Mouse (Mus musculus) small intestine, adult 2 months (tissue): ENCODE results near the gene Patz1. TPM values are rescaled to one million over a fixed set of nuclear protein-coding genes. Genes with fewer than 3 reads are reported as not detected.

Experiments
- H3K27ac ChIP-seq: fragments of 200-500 bp; 2 replicates; pipeline ENCODE4 v1.5.1; 2012; ENCODE audit warnings: low read depth, low read length, control low read depth, inconsistent platforms; ENCODE audit not compliant: insufficient read depth
- H3K27me3 ChIP-seq: fragments of 200-500 bp; 2 replicates; pipeline ENCODE4 v1.6.1; 2012; ENCODE audit warnings: mild to moderate bottlenecking, moderate library complexity, low read length, inconsistent platforms; ENCODE audit not compliant: control insufficient read depth, insufficient read depth
- H3K36me3 ChIP-seq: fragments of 200-500 bp; 2 replicates; pipeline ENCODE4 v1.6.1; 2012; ENCODE audit warnings: mild to moderate bottlenecking, low read length, control low read depth, inconsistent platforms; ENCODE audit not compliant: control insufficient read depth, insufficient read depth
- H3K4me1 ChIP-seq: fragments of 200-500 bp; 2 replicates; pipeline ENCODE4 v1.6.1; 2012; ENCODE audit warnings: low read length, inconsistent platforms, mixed read lengths; ENCODE audit not compliant: control insufficient read depth, insufficient read depth, insufficient read length
- H3K4me3 ChIP-seq: fragments of 200-500 bp; 2 replicates; pipeline ENCODE4 v1.5.1; 2012; ENCODE audit warnings: low read depth, mild to moderate bottlenecking, control low read depth, inconsistent platforms, low read length, moderate library complexity
- CTCF ChIP-seq: fragments of 200-500 bp; IDR thresholded peaks from 2 replicates; pipeline ENCODE4 v1.5.1; 2012; ENCODE audit warnings: low read depth, mild to moderate bottlenecking, control low read depth, inconsistent platforms, low read length, moderate library complexity, mixed read lengths; ENCODE audit not compliant: insufficient replicate concordance, insufficient read length; ENCODE audit errors: extremely low read depth
- POLR2A ChIP-seq: fragments of 200-500 bp; IDR thresholded peaks from 2 replicates; pipeline ENCODE4 v1.6.1; 2012; ENCODE audit warnings: low read depth, mild to moderate bottlenecking, control low read depth, inconsistent platforms, low read length, moderate library complexity
- WGBS: fragments of 180-500 bp; shearing (Covaris S2); methylation state at CpG from one replicate; pipeline ENCODE4 v1.1.7; 2018; 5-methylcytosine and 5-hydroxymethylcytosine counted together
- polyA plus RNA-seq: library from polyadenylated mRNA; depleted of rRNA; stranded (reverse); fragments of >200 nt; gene quantifications from 2 replicates; pipeline ENCODE4 v1.2.3, GENCODE M21; 2012

Gene Patz1
- polyA plus RNA-seq, 1 experiment: 15.1 TPM

DNA sequence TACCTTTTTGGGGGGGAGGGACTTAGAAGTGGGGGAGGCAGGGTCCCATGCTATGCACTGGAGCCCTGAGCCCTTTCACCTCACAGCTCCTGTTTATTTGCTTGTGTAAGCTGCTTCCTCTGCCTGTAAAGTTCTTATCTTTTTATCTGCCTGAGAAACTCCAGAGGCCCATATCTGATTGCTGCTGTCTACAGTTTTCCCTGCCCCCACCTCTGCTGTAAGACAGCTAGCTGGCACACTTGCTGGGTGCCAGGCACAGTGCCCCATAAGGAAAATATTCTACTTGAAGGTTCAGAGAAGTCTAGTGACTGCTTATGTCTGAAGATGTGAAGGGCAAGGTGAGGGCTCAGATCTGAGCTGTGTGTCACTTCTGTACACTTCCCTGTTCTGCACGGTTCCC lies 24.6 kb downstream of the Patz1 start:
- Histone ChIP-seq H3K27me3 (no peaks in the 10 kb centered on the region), H3K36me3 (peaks cover 13% of the 10 kb centered on the region), H3K4me3 (no peak overlapping the region), H3K27ac (no peak overlapping the region), H3K4me1 (no peaks in the 10 kb centered on the region)
- WGBS: 62% methylated on average over 1 of the region's 1 CpGs
- TF ChIP-seq CTCF: no peak
- no peak for TF ChIP-seq POLR2A

DNA sequence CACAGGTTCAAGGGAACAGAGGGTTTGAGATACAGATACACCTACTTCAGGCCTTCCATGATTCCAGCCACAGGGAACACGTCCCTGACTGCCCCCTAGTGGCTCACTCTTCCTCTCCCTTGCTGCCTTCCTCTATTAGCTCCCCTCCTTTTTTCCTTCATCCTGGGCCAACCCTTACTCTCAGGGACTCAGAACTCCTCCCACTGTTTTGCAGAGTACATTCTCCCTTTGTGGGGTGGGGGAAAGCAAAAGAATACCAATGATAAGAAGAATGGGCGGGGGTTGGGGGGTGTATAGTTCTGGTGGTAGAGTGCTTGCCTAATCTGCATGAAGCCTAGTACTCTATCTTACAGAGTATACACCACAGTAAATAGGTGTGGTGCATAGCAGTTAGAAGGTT lies 25.5 kb downstream of the Patz1 start:
- TF ChIP-seq POLR2A (no peak), CTCF (peak; percentile 72; the same call in 1 of the 2 replicates)

DNA sequence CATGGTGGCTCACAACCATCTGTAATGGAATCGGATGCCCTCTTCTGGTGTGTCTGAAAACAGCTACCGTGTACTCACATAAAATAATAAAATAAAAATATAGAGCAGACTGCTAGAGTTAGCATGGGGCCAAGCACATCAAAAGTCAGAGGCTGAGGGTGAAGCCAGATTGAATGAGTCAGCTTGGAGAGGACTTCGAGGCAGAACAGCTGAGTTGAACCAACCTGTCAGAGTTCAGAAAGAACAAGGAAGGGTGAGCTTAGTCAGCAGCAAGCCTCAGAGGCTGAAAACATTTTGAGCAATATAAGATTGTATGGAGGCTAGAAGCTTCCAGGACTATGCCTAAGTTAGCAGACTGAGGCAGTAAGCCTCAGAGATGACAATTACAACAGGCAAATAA lies 29.6 kb downstream of the Patz1 start:
- Histone ChIP-seq H3K27me3 (no peaks in the 10 kb centered on the region), H3K4me1 (no peaks in the 10 kb centered on the region), H3K27ac (no peak overlapping the region), H3K36me3 (no peaks in the 10 kb centered on the region), H3K4me3 (no peak overlapping the region)
- WGBS: 84% methylated on average over 3 of the region's 3 CpGs
- no peak for TF ChIP-seq CTCF
- TF ChIP-seq POLR2A: no peak

More for the DNA sequence above, 25.5 kb downstream of the Patz1 start:
- WGBS: 34% methylated on average over 2 of the region's 2 CpGs
- H3K27ac ChIP-seq: no peak overlapping the region
- no peak overlapping the region for H3K4me3 ChIP-seq
- peaks cover 8% of the 10 kb centered on the region for H3K36me3 ChIP-seq
- H3K4me1 ChIP-seq: no peaks in the 10 kb centered on the region
- H3K27me3 ChIP-seq: no peaks in the 10 kb centered on the region

DNA sequence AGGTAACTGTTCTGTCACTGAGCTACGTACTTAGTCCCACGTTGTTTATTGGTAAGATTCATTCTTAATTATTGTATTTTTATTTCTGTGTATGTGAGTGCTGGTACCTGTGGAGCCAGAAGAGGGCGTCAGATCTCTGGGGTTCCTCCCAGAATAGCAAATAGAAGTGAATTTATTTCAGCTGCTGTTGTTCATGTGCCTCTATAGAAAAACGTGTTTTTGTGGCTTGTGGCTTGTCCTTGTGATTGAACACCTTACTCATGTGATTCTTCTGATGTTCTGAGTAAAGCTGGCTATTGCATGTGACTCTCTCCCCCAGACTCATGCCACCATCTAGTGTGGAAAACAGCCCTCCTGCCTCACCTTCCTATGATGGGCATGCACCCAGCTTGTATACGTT lies 39.6 kb downstream of the Patz1 start:
- Histone ChIP-seq H3K27ac (no peak overlapping the region), H3K4me3 (no peak overlapping the region), H3K27me3 (no peaks in the 10 kb centered on the region), H3K36me3 (no peaks in the 10 kb centered on the region), H3K4me1 (no peaks in the 10 kb centered on the region)
- TF ChIP-seq POLR2A (no peak), CTCF (no peak)
- WGBS: 75% methylated on average over 5 of the region's 5 CpGs

DNA sequence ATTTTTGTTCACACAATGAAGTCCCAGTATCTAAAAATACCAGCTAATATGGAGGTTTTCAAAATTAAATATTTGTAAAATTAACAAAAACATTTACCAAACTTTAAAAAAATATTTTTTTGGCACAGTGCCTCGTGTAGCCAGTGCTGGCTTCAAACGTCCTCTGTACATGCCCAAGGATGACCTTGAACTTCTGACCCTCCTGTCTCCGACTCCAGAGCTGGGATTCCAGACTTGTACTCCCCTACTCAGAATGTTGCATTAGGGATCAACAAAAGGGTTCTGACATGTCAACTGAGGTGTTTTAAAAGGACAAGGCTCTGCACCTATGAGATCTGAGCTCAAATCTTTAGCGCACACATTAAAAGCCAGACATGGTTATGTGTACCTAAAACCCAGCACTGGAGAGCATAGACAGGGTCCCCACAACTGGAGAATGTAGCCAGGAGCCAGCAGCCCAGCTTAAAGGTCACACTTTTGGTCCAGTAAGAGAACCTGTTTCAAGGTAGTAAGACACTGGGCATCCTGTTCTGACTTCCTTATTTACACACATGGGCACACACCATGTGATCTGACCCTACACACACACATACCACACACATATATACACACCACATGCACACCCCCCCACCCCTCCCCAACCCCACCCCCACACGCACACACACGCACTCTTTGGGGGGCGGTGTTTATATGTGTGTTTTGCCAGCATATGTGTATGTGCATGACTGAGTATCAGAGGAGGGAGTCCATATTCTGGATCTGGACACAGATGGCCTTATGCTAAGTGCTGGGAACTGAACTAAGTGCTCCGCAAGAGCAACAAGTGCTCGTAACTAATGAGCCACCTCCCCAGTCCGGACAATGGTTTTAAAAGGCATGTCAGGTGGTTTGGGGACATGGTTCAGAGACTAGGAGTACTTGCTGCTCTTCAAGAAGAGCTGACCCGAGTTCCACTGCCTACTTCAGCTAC lies 40.4 kb downstream of the Patz1 start:
- TF ChIP-seq POLR2A (no peak), CTCF (no peak)
- WGBS: 80% methylated on average over 11 of the region's 11 CpGs
- H3K27me3 ChIP-seq: no peaks in the 10 kb centered on the region
- H3K36me3 ChIP-seq: no peaks in the 10 kb centered on the region
- H3K4me1 ChIP-seq: no peaks in the 10 kb centered on the region
- no peak overlapping the region; the same call in 1 of the 2 replicates for H3K27ac ChIP-seq
- no peak overlapping the region for H3K4me3 ChIP-seq

DNA sequence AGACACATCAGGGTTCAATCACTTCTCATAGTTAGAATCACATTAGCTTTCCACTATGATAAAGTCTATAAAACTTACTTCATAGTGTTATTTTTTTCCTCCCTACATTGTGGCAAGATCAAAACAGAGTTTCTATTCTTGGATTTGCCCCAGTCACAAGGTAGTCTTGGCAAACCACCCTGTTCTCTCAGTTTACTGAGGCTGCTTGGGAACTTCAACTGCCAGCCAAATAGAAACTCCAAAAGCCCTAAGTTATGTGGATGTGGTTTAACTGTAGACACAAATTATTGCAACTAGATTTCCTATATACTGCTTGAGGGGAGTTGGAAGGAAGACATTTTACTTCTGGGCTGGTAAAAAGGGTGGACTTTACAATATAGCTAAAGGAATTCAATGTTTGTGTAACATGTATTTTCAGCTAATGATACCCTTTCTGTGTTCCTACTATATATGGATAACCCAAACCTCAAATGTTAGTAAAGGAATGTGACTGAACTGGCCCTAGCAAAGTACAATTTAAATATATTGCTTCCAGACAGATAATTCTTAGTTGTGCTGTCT lies 41.3 kb downstream of the Patz1 start, which contains the start of gene Pik3ip1:
Gene Pik3ip1, plus strand, starts transcription at position 511 of the 561 bp plus-strand sequence.
- no peak for TF ChIP-seq POLR2A
- TF ChIP-seq CTCF: no peak
- Histone ChIP-seq H3K36me3 (no peaks in the 10 kb centered on the region), H3K27me3 (no peaks in the 10 kb centered on the region), H3K4me3 (peak within 1 kb of the TSS; percentile 61), H3K4me1 (peaks cover 5% of the 10 kb centered on the region; the same call in 1 of the 2 replicates), H3K27ac (peak within 1 kb of the TSS; percentile 69)

DNA sequence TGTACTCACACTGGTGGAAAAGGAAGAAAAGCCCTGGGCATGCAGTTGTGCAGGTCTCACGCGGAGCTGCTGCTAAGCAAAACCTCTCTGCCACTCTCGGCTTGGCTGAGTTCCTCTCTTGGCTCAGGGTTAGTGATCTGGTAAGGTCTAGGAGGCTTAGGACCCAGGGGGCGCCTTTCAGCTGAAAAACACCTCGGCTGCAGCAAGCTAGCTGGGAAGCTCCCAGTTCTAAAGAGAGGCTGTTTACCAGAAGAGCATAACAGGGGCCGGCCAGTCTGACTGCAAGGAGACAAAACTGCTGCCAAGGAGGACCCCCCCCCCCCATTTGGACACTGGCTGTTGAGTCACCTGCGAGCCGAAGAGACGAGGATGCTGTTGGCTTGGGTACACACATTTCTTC lies 41.9 kb downstream of the Patz1 start:
- no peaks in the 10 kb centered on the region for H3K27me3 ChIP-seq

More for the DNA sequence above, 41.9 kb downstream of the Patz1 start:
- peak; percentile 56 for TF ChIP-seq POLR2A
- TF ChIP-seq CTCF: peak; percentile 34; the same call in 1 of the 2 replicates
- under 1% methylated on average over 9 of the region's 9 CpGs for WGBS
- Histone ChIP-seq H3K36me3 (no peaks in the 10 kb centered on the region), H3K27ac (peak overlapping the region; percentile 69), H3K4me3 (peak overlapping the region; percentile 61), H3K4me1 (peaks cover 5% of the 10 kb centered on the region; the same call in 1 of the 2 replicates)
